Mouse (Mus musculus) urinary bladder, adult 2 months (tissue): Measurements from ENCODE around the gene Catsperg1. TPM values are rescaled to one million over a fixed set of nuclear protein-coding genes. Genes with fewer than 3 reads are reported as not detected.

Source experiments
- DNase-seq: peaks from one replicate; pipeline ENCODE4 v3.0.0; 2022; ENCODE audit warnings: low spot score
- polyA plus RNA-seq: library from polyadenylated mRNA; depleted of rRNA; stranded (reverse); fragments of >200 nt; gene quantifications from 2 replicates; pipeline ENCODE4 v1.2.3, GENCODE M21; 2012; rRNA removed

Catsperg1 gene
- polyA plus RNA-seq, 1 experiment: 6.7 TPM

- DNase-seq: no peak
Observed at GRCm38 (mm10) chr7:29134693-29135386, 79.0 kb downstream of the Catsperg1 start, which contains the start of gene Rasgrp4. Gene Rasgrp4 (plus strand): TSS chr7:29134851.

DNA sequence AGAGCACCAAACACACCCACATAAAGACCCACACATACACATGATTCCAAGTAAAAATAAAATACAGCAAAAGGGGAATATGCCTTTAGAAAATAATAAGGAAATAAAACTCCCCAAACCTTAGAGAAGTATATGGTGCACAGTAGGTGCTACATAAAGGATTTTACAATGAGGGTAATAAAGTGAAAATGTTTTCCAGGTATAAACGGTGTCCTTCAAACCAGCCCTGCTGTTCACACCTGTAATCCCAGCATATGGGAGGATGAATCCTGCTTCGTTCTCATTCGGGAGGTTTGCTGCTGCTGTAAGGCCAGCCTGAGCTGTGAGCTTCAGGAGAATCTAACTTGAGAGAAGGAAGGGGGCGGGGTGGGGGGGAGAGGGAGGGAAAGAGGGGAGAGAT is 79.6 kb downstream of the Catsperg1 start:
- no peak for DNase-seq

Other genes starting within 250 kb of the Catsperg1 start
- gene Eif3k, start 232.2 kb downstream of the Catsperg1 start, polyA plus RNA-seq: 368 and 380 TPM in 2 replicates
- 3.6 and 3.8 TPM in 2 replicates for gene Map4k1, start 232.0 kb downstream of the Catsperg1 start, polyA plus RNA-seq
- gene Ryr1, start 88.9 kb downstream of the Catsperg1 start, polyA plus RNA-seq: 0.15 and 0.21 TPM in 2 replicates
- gene Rasgrp4, start 79.2 kb downstream of the Catsperg1 start, polyA plus RNA-seq: 5.6 and 6.7 TPM in 2 replicates
- gene Fam98c, start 57.8 kb downstream of the Catsperg1 start, polyA plus RNA-seq: 40.5 and 52.7 TPM in 2 replicates
- gene Ggn, start 43.8 kb downstream of the Catsperg1 start, polyA plus RNA-seq: 0.69 and 1.1 TPM in 2 replicates
- gene Spred3, start 43.6 kb downstream of the Catsperg1 start, polyA plus RNA-seq: 15.6 and 18.4 TPM in 2 replicates
- gene Psmd8, start 33.3 kb downstream of the Catsperg1 start, polyA plus RNA-seq: 171 and 187 TPM in 2 replicates
- gene Kcnk6, start 18.5 kb upstream of the Catsperg1 start, polyA plus RNA-seq: 3.9 and 5.4 TPM in 2 replicates
- 43.4 and 45.5 TPM in 2 replicates for gene Yif1b, start 24.3 kb upstream of the Catsperg1 start, polyA plus RNA-seq
- gene 2200002D01Rik, start 34.4 kb upstream of the Catsperg1 start, polyA plus RNA-seq: 144 and 178 TPM in 2 replicates
- gene Spint2, start 67.9 kb upstream of the Catsperg1 start, polyA plus RNA-seq: 485 and 505 TPM in 2 replicates
- gene Ppp1r14a, start 75.3 kb upstream of the Catsperg1 start, polyA plus RNA-seq: 303 and 338 TPM in 2 replicates
- gene Dpf1, start 89.9 kb upstream of the Catsperg1 start, polyA plus RNA-seq: 1.3 and 2.8 TPM in 2 replicates